Comparison of ENCODE assay signal across 21 mouse cellular contexts in genomic region chr2:174605020-174605419, GRCm38 (mm10). TPM values are rescaled to one million over a fixed set of nuclear protein-coding genes. Genes with fewer than 3 reads are reported as not detected.
DNase-seq lines count a peak whose midpoint lies in the region; ATAC-seq and TF ChIP-seq lines count a peak whose summit lies in the region.
"Had no signal": no experiment of that assay in that cellular context is flagged by ENCODE, and none has a peak within 500 bp of the region (broad histone marks: within the 10 kb centered on the region; RNA-seq: fewer than 3 reads in every experiment).

No protein-coding gene starts in this region.

- TF ChIP-seq CTCF in MEL (IDR thresholded peaks at IDR 0.05 in 2 of 3, conservative IDR thresholded peaks at IDR 0.05 in 1 of 3; ENCODE audit: control insufficient read depth in 1 of 3, insufficient read depth in 1 of 3, low read depth in 2 of 3, low read length in 3 of 3, poor library complexity in 1 of 3, severe bottlenecking in 1 of 3), result no peak

- no peak for ATAC-seq in heart, embryonic 16.5 days (replicated peaks; ENCODE audit: extremely low read depth, insufficient read depth, low FRiP score)
- ATAC-seq: CD4-positive, CD25-positive, alpha-beta regulatory T cell, adult 4 months; forebrain, embryonic 13.5 days; forebrain, embryonic 15.5 days; forebrain, postnatal 0 days had no signal

- no peak for TF ChIP-seq RAD21 in MEL (IDR thresholded peaks at IDR 0.05; ENCODE audit: low read depth, low read length)

- TF ChIP-seq EP300 in MEL (IDR thresholded peaks at IDR 0.05; ENCODE audit: low read depth in 1 of 2, low read length in 2 of 2), result no peak

- no peaks in the 10 kb centered on the region for H3K9me3 ChIP-seq in heart, embryonic 16.5 days (replicated peaks; ENCODE audit: control insufficient read depth, low read length)
- H3K9me3 ChIP-seq in MEL (replicated peaks; ENCODE audit: insufficient read depth, low read length), result no peaks in the 10 kb centered on the region
- H3K9me3 ChIP-seq: embryonic facial prominence, embryonic 10.5 days; embryonic facial prominence, embryonic 12.5 days; forebrain, embryonic 13.5 days; forebrain, embryonic 15.5 days had no signal

- DNase-seq in heart, postnatal 10 days, result no peak
- no peak for DNase-seq in MEL (ENCODE audit: low read depth, low spot score)
- DNase-seq in spleen, adult 18-20 months, result no peak
- DNase-seq in embryo, embryonic 11 days, result no peak
- DNase-seq: adrenal gland, postnatal 25 days; B cell, adult 2 months; cerebellum, adult 11-12 months; cerebellum, adult 8-10 months; cerebellum, adult 9-11 months; cerebellum, postnatal 14 days; cerebellum, postnatal 36 days; forebrain, postnatal 0 days had no signal

- H3K27ac ChIP-seq in heart, embryonic 16.5 days (ENCODE audit: low read length), result 0 out of 2 replicates have a peak overlapping the region, but pooled peaks have one; percentile 24
- no peak overlapping the region for H3K27ac ChIP-seq in MEL (ENCODE audit: control insufficient read depth, low read depth, low read length)
- H3K27ac ChIP-seq: embryonic facial prominence, embryonic 10.5 days; embryonic facial prominence, embryonic 12.5 days; forebrain, embryonic 13.5 days; forebrain, embryonic 15.5 days had no signal

- H3K9ac ChIP-seq in heart, embryonic 16.5 days (ENCODE audit: low read length), result no peak overlapping the region
- H3K9ac ChIP-seq in MEL (ENCODE audit: control insufficient read depth, low read depth, low read length, poor library complexity, severe bottlenecking), result no peak overlapping the region
- H3K9ac ChIP-seq: embryonic facial prominence, embryonic 12.5 days; forebrain, embryonic 13.5 days; forebrain, embryonic 15.5 days; forebrain, postnatal 0 days had no signal

- no peak overlapping the region for H3K4me2 ChIP-seq in heart, embryonic 16.5 days (ENCODE audit: low read depth, low read length)
- H3K4me2 ChIP-seq: embryonic facial prominence, embryonic 12.5 days; forebrain, embryonic 13.5 days; forebrain, embryonic 15.5 days had no signal

- H3K27me3 ChIP-seq in heart, embryonic 16.5 days (ENCODE audit: control insufficient read depth, insufficient read depth, low read length), result no peaks in the 10 kb centered on the region
- no peaks in the 10 kb centered on the region for H3K27me3 ChIP-seq in MEL (ENCODE audit: control insufficient read depth in 1 of 2, insufficient read depth in 2 of 2, low read length in 2 of 2)
- H3K27me3 ChIP-seq: embryonic facial prominence, embryonic 12.5 days; forebrain, embryonic 13.5 days; forebrain, embryonic 15.5 days had no signal

- H3K4me1 ChIP-seq in heart, embryonic 16.5 days (ENCODE audit: control insufficient read depth, insufficient read depth, low read length), result peaks cover 4% of the 10 kb centered on the region
- peaks cover 9 to 32% of the 10 kb centered on the region in 2 experiments for H3K4me1 ChIP-seq in MEL (ENCODE audit: control insufficient read depth in 1 of 2, insufficient read depth in 2 of 2, low read length in 2 of 2)
- H3K4me1 ChIP-seq: forebrain, embryonic 13.5 days; forebrain, embryonic 15.5 days had no signal

- TF ChIP-seq POLR2A in MEL (IDR thresholded peaks at IDR 0.05; ENCODE audit: control insufficient read depth in 1 of 2, insufficient read depth in 1 of 2, low read depth in 1 of 2, low read length in 2 of 2, poor library complexity in 1 of 2), result no peak

- H3K4me3 ChIP-seq in heart, embryonic 16.5 days (ENCODE audit: low read length), result no peak overlapping the region
- no peak overlapping the region for H3K4me3 ChIP-seq in MEL (ENCODE audit: control insufficient read depth in 1 of 2, insufficient read depth in 1 of 2, low read depth in 2 of 2, low read length in 2 of 2)
- H3K4me3 ChIP-seq: embryonic facial prominence, embryonic 10.5 days; embryonic facial prominence, embryonic 12.5 days; forebrain, embryonic 13.5 days; forebrain, embryonic 15.5 days had no signal

- peaks cover 6% of the 10 kb centered on the region for H3K79me2 ChIP-seq in MEL (ENCODE audit: control insufficient read depth, insufficient read depth, low read length, poor library complexity)

- 81% methylated on average over 1 of the region's 1 CpGs for WGBS in heart, embryonic 16.5 days

- intact Hi-C loops in heart, postnatal 10 days (cut with DNase I), result loop anchor here (5.0 kb wide), 1 partner anchor 293 kb away; no protein-coding TSS in a partner anchor

- H3K36me3 ChIP-seq in heart, embryonic 16.5 days (ENCODE audit: control insufficient read depth, insufficient read depth), result no peaks in the 10 kb centered on the region
- peaks cover 0 to 29% of the 10 kb centered on the region in 2 experiments; a peak in 2 of 4 replicates for H3K36me3 ChIP-seq in MEL (ENCODE audit: control insufficient read depth in 1 of 2, insufficient read depth in 2 of 2, low read length in 2 of 2)
- H3K36me3 ChIP-seq: embryonic facial prominence, embryonic 10.5 days; embryonic facial prominence, embryonic 12.5 days; forebrain, embryonic 15.5 days; G1E had no signal

TF ChIP-seq in MEL, 35 proteins besides CTCF, POLR2A, EP300 and RAD21:
- no peak for TF ChIP-seq UBTF (IDR thresholded peaks at IDR 0.05; ENCODE audit: borderline replicate concordance, insufficient read depth, low read depth, low read length)
- TF ChIP-seq NELFE (IDR thresholded peaks at IDR 0.05; ENCODE audit: low read depth, low read length), result no peak
- no peak for TF ChIP-seq ZMIZ1 (IDR thresholded peaks at IDR 0.05; ENCODE audit: low read depth, low read length)
- TF ChIP-seq MAFK (IDR thresholded peaks at IDR 0.05; ENCODE audit: borderline replicate concordance, low read depth, low read length), result peak; percentile 84

RNA-seq across cellular contexts. Expression of gene Zfp831, which starts 38.3 kb away (rescaled TPM):
- polyA plus RNA-seq in heart, embryonic 16.5 days (2015; fragmentation: Nextera tagmentation; extraction: Ambion mirVana), result 0.01 and 0.04 TPM in 2 replicates
- total RNA-seq in heart, postnatal 10 days (2021), result under 1 TPM; 0.10 to 0.12 TPM
- 1.4 and 2.3 TPM in 2 replicates for total RNA-seq in MEL (2012; rRNA removed)
- polyA plus RNA-seq in MEL (2012; ENCODE audit: insufficient read depth in 1 of 2, insufficient read length in 2 of 2, low read depth in 1 of 2, low replicate concordance in 2 of 2, missing spikeins in 1 of 2), result 1 to 10 TPM in 1 of 2 experiments, not detected in 1; 4.1 TPM
- polyA plus RNA-seq: embryonic facial prominence, embryonic 10.5 days; embryonic facial prominence, embryonic 12.5 days; embryonic facial prominence, embryonic 14.5 days; forebrain, embryonic 11.5 days; forebrain, embryonic 13.5 days; forebrain, embryonic 15.5 days; G1E had no signal
